Mouse (Mus musculus): ENCODE measurements around the gene Otos. TPM values are rescaled to one million over a fixed set of nuclear protein-coding genes. Genes with fewer than 3 reads are reported as not detected.
A peak's percentile ranks its signal among the peaks of the same experiment; 100 is the strongest.

The Otos gene
- total RNA-seq, 2 experiments from 2014 or later, result not detected

DNA sequence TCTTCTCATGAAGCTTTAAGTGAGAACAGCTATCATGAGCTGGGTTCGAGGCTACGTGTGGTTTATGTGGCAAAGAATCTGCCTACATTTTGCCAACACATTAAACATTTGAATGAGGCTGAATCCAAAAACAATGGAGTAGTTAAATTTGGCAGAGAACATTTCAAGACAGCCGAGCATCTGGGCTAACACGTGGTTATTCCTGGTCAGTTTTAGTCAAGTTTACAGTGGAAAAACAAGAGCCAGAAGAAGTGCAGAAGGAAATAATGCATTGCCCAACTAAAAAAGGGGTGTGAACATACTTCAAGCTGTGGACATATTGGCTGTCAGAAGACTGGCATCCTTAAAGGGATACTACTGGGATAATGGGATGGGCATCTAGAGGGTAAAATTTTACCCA is 22.7 kb upstream of the Otos start:
- intact Hi-C loops (cut with DNase I), result no loop called here
- no peak overlapping the region for H3K4me3 ChIP-seq
- no peak for DNase-seq (ENCODE audit: extremely low spot score in 1 of 2, low spot score in 2 of 2)
- no peak for TF ChIP-seq CTCF (IDR thresholded peaks at IDR 0.05)
- no peak overlapping the region for H3K27ac ChIP-seq

DNA sequence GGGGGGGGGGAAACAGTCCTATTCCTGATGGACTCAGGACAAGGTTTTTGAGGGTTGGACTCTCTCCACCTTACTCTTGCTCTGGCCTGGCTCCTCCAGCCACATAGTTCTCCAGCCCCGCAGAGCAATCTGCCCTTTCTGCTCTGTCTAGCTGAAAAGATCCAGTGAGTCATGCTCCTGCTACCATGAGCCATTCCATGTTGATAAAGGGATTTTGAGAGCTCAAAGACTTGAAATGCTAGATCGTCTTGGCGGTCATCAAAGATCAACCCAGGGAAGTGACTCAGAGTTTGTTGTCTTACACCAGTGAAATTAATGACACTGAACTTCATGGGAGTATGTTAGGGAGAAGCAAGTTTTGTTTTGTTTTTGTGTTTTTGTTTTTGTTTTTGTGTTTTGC is 20.8 kb upstream of the Otos start:
- Histone ChIP-seq H3K27ac (no peak overlapping the region), H3K4me3 (no peak overlapping the region)
- no peak for DNase-seq (ENCODE audit: extremely low spot score in 1 of 2, low spot score in 2 of 2)
- intact Hi-C loops (cut with DNase I), result no loop called here
- no peak for TF ChIP-seq CTCF (IDR thresholded peaks at IDR 0.05)

DNA sequence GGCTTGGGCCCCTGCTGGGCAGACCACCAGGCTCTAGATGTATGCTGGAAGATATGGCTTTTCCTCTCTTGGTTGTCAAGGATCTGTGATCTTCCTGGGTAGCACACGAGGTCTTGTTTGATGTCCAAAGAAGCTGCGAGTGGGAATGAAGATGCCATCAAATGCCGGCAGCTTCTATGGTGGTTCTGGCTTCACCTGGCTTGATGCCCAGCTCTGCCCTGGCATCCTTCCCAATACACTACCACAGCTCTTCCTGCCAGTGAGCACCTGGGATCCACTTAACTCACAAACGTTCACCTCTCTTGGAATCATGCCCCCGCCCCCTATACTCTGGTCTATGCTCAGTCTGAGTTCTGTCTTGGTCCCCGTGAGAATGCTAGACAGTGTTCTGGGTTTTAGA is 18.5 kb upstream of the Otos start:
- no peak for TF ChIP-seq CTCF (IDR thresholded peaks at IDR 0.05)
- no peak for DNase-seq (ENCODE audit: extremely low spot score in 1 of 2, low spot score in 2 of 2)
- Histone ChIP-seq H3K4me3 (no peak overlapping the region), H3K27ac (no peak overlapping the region)
- intact Hi-C loops (cut with DNase I), result no loop called here

DNA sequence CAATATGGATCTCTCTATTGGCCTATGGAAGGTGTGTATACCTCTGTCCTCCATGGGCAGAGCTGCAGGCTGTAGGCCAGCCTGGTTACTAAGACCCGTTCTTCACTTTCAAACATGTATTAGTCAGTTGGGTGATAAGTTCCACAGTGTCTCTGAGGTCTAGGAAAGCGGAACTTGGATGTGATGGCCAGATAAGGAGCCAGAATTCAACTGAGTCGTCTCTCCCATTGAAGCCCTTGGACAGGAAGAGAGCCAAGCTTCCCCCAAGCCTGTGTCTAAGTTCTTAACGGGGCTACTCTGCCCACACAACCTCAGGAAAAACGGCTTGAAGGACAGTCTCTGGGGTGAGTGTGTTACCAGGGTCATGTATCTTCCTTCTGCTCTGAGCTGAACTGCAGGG is 10.8 kb upstream of the Otos start:
- Histone ChIP-seq H3K27ac (no peak overlapping the region), H3K4me3 (no peak overlapping the region)
- TF ChIP-seq CTCF (IDR thresholded peaks at IDR 0.05), result no peak
- intact Hi-C loops (cut with DNase I), result no loop called here
- no peak for DNase-seq (ENCODE audit: extremely low spot score in 1 of 2, low spot score in 2 of 2)

DNA sequence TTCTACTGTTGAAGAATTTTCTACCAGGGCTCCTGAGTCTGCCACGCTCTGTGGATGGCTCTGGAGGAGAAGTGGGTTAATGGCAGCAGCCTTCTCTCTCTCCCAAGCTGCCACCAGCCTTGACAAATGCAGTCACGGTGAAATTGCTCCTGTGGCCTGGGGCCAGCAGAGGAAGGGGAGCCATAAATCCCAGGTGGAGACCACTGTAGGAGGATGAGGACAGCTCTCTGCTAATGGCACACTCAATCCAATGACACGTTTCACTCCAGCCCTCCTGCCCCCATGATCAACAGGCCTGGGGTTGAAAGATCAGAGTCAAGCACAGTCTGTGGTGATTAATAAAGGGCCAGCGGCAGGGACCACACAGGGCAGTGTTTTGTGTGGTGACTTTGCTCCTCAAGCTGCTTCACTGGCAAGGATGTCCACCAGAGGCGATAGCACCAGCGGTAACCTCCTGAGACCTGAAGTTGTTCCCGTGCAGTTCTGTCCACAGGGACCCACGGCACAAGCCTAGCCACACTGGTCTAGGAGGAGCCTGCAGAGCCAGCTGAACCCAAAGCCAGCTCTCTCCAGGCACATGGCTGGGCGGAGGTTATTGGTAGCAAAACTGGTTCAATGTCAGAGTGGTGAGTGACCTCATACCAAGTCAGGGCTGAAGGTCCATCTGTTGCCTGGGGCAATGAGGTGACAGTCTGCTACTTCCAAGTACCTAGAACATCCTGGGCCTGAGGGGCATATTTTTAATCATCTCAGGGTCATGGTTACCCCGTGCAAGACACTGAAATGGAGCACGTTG is 8.6 kb upstream of the Otos start:
- intact Hi-C loops (cut with DNase I), result no loop called here
- Histone ChIP-seq H3K4me3 (no peak overlapping the region), H3K27ac (no peak overlapping the region)
- DNase-seq (ENCODE audit: extremely low spot score in 1 of 2, low spot score in 2 of 2), result no peak
- TF ChIP-seq CTCF (IDR thresholded peaks at IDR 0.05), result no peak

DNA sequence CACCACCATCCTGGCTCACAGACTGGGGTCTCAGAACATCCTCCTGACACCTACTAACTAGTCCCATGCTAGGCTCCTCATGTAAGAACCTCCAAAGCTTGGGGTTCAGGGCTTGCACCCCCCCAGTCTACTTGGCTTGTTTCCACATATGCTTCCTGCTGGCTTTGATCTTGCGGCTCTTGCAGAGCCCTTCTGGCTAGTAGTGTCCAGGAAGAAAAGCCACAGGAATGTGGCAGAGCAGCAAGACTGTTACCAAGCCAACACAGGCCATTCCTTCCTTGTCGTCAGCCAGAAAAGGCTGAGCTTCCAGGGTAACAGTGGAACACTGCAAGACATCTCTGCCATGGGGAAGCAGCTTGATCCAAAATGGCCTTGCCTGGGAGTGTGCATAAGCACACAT is 6.0 kb upstream of the Otos start:
- no peak for DNase-seq (ENCODE audit: extremely low spot score in 1 of 2, low spot score in 2 of 2)
- Histone ChIP-seq H3K27ac (no peak overlapping the region), H3K4me3 (no peak overlapping the region)
- TF ChIP-seq CTCF (IDR thresholded peaks at IDR 0.05), result no peak
- intact Hi-C loops (cut with DNase I), result no loop called here

DNA sequence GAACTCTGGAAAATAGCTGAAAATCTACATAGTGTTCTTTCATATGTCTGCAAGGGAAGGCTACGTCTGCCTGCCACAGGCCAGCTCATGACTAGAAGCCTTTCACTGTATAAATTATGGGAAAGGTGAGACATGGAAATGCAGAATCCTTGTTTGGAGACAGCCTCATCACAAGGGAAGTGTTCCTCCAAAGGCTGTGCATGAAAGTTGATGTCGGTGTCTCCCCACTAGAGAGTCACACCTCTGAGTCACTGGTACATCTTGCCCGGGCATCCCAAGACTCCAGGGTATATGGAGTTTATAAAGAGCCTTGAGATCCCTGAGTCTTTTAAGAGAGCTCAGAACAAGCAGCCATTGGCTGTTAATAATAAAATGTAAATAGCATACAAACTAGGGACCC is 4.5 kb upstream of the Otos start:
- TF ChIP-seq CTCF (IDR thresholded peaks at IDR 0.05), result no peak
- intact Hi-C loops (cut with DNase I), result no loop called here
- no peak overlapping the region for H3K27ac ChIP-seq
- H3K4me3 ChIP-seq, result no peak overlapping the region
- DNase-seq (ENCODE audit: extremely low spot score in 1 of 2, low spot score in 2 of 2), result no peak

DNA sequence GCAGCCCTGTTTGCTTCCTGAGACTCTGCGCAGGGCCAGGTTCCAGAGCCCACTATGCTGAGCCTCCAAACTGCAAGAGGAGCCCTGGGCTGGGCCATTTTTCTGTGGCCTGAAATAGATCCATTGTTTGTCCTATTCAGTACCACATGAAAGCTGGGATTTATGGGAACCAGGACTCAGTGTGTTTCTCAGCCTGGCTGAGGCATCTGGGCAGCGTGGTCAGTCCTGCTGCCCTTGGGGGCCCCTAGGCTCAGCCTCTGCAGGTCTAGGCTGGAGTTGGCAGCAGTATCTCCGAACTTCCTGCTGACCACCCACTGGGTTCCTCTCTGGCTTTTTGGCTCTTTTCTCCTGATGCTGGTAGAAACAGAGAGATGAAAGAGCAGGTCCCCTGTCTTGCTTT is 2.8 kb upstream of the Otos start:
- Histone ChIP-seq H3K4me3 (no peak overlapping the region), H3K27ac (no peak overlapping the region)
- intact Hi-C loops (cut with DNase I), result no loop called here
- TF ChIP-seq CTCF (IDR thresholded peaks at IDR 0.05), result no peak
- DNase-seq (ENCODE audit: extremely low spot score in 1 of 2, low spot score in 2 of 2), result no peak

DNA sequence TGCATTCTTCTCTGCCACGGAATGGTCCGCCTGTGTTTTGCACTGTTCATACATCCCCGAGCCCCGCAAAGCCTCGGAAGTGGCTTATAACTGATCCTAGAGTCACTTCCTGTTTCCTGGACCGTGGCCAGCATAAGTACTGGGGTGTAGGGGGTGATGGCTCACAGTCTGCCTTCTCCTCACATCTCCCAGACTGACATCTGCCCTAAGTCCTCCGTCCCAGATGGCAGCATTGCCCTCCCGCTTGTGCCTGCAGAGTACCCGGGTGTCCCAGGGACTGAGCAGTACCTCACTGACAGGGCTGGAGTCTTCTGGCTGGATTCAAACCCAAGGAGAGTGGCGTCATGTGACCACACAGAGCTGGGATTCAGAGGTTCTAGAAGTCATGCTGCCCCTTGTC is 444 bp downstream of the Otos start:
- DNase-seq (ENCODE audit: extremely low spot score in 1 of 2, low spot score in 2 of 2), result no peak
- Histone ChIP-seq H3K27ac (no peak overlapping the region), H3K4me3 (no peak overlapping the region)
- no peak for TF ChIP-seq CTCF (IDR thresholded peaks at IDR 0.05)
- intact Hi-C loops (cut with DNase I), result loop anchor here (1.0 to 5.0 kb wide), 3 partner anchors 127 to 249 kb away; no protein-coding TSS in a partner anchor

DNA sequence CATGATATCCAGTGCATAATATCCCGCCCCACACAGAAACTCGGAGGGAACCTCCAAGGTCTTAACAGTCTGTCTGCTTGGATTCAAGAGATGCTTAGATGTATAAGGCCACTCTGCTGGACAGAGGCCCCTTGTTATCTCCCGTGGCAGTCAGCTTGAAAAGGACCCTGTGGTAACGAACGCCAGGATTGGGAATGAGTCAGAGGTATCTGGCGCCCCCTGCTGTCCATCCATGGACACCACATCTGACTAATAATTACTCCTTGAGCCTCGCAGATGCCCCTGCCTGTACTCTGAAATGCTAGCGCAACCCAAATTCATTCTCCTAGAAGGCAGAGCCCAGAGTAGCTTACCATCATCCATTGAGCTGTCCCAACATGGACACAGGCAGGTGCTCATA is 889 bp downstream of the Otos start:
- no peak overlapping the region for H3K4me3 ChIP-seq
- TF ChIP-seq CTCF (IDR thresholded peaks at IDR 0.05), result peak; percentile 86
- H3K27ac ChIP-seq, result no peak overlapping the region
- intact Hi-C loops (cut with DNase I), result loop anchor here (1.0 to 5.0 kb wide), 4 partner anchors 33 to 250 kb away; no protein-coding TSS in a partner anchor
- DNase-seq (ENCODE audit: extremely low spot score in 1 of 2, low spot score in 2 of 2), result peak; percentile 68 to 75

DNA sequence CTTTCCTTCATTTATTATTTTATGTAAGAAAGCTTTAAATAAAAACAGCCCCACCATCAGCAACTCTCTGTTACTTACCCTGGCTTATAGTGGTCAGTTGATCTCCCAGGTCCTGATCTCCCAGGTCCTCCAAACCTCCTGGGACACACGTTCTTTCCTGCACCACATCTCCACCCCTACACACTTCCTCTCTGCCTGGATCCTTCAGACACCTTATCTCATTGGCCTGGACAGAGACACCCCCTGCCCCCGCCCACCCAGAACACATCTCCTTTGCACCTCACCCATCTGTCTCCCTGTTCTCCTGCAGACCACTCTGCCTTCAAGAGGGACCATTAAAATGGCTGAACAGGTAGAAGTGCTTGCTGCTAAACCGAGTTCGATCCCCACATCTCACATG is 1.6 kb downstream of the Otos start:
- DNase-seq (ENCODE audit: extremely low spot score in 1 of 2, low spot score in 2 of 2), result no peak
- TF ChIP-seq CTCF (IDR thresholded peaks at IDR 0.05), result no peak
- intact Hi-C loops (cut with DNase I), result loop anchor here (2.0 to 5.0 kb wide), 2 partner anchors 32 to 250 kb away; no protein-coding TSS in a partner anchor

DNA sequence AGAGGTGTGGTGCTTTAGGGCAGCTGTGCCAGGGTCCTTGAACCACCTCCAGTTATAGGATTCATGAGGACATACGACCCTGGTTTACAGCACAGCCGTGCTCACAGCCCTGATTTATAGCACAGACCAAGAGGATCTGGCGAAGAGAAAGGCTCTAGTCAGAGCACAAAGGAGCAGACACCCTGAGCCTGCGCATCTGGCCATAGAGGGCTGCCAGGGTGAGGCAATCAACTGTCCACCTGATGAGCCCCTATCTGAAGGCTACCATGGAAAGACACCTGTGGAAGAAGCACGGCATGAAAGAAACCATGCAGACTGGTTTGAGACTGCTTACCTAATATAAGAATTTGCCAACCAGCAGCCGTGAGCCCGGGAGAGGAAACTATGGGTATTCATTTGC is 2.0 kb downstream of the Otos start:
- TF ChIP-seq CTCF (IDR thresholded peaks at IDR 0.05), result no peak
- intact Hi-C loops (cut with DNase I), result loop anchor here (2.0 to 5.0 kb wide), 2 partner anchors 32 to 251 kb away; no protein-coding TSS in a partner anchor
- Histone ChIP-seq H3K4me3 (no peak overlapping the region), H3K27ac (no peak overlapping the region)
- DNase-seq (ENCODE audit: extremely low spot score in 1 of 2, low spot score in 2 of 2), result peak in 1 of 2 experiments; percentile 5

More for the DNA sequence above, 1.6 kb downstream of the Otos start:
- Histone ChIP-seq H3K4me3 (no peak overlapping the region), H3K27ac (no peak overlapping the region)

DNA sequence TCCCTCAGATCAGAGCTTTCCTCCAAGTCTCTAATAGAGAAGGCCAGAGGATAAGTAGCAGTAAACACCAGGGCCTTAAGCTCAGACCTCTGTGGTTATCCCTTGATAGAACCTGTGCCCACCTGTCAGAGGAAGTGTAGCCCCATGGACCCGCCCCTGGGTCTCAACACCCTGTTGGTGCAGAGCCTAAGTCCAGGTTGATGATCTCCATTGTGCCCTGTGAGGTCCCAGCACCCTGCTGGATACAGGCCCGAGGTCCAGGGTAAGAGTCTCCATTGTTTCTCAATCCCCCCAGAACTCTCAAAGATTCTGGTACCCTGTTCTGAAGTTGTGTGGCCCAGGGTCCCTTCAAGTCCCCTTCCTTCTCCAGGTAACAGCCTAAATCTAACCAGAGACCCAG is 2.5 kb downstream of the Otos start:
- Histone ChIP-seq H3K4me3 (no peak overlapping the region), H3K27ac (no peak overlapping the region)
- no peak for DNase-seq (ENCODE audit: extremely low spot score in 1 of 2, low spot score in 2 of 2)
- intact Hi-C loops (cut with DNase I), result loop anchor here (2.0 to 5.0 kb wide), 2 partner anchors 31 to 251 kb away; no protein-coding TSS in a partner anchor
- no peak for TF ChIP-seq CTCF (IDR thresholded peaks at IDR 0.05)

All from left cerebral cortex, adult 2 months (tissue).